Mouse (Mus musculus) stomach, postnatal 0 days (tissue): ENCODE results near the gene Snx29.

Source experiments
- CTCF ChIP-seq: IDR thresholded peaks from 2 replicates; pipeline ENCODE4 v1.5.1; 2016; ENCODE audit warnings: antibody characterized with exemption, low read depth, mild to moderate bottlenecking, moderate library complexity
- EP300 ChIP-seq: optimal IDR thresholded peaks from 2 replicates; pipeline ENCODE3; 2016; ENCODE audit warnings: antibody characterized with exemption

- TF ChIP-seq CTCF (no peak), EP300 (no peak)
Measured at GRCm38 (mm10) chr16:11643603-11644002, 320.9 kb downstream of the Snx29 start.
